Mouse (Mus musculus) splenic B cell, adult 2 months (primary cell): Measurements from ENCODE around the gene Flna.

Experiments
- DNase-seq: peaks from one replicate; pipeline ENCODE4 v3.0.0-alpha.2; 2011; ENCODE audit warnings: low read depth, low spot score
- H3K27me3 ChIP-seq: 2 replicates; pipeline ENCODE4 v1.6.1; 2012; ENCODE audit warnings: mild to moderate bottlenecking, low read length, moderate library complexity, mixed read lengths; ENCODE audit not compliant: control insufficient read depth, poor library complexity, insufficient read depth, severe bottlenecking
- H3K36me3 ChIP-seq: 2 replicates; pipeline ENCODE4 v1.6.1; 2012; ENCODE audit warnings: mild to moderate bottlenecking, low read length, moderate library complexity, mixed read lengths; ENCODE audit not compliant: control insufficient read depth, poor library complexity, insufficient read depth, severe bottlenecking

The Flna gene

GRCm38 (mm10) chrX:74249615-74250014 lies at the start of gene Flna:
Gene Flna (minus strand): TSS chrX:74249820.
- peak; percentile 75 for DNase-seq
- H3K36me3 ChIP-seq = no peaks in the 10 kb centered on the region
- H3K27me3 ChIP-seq = no peaks in the 10 kb centered on the region

- H3K27me3 ChIP-seq = no peaks in the 10 kb centered on the region
- H3K36me3 ChIP-seq = peaks cover 6% of the 10 kb centered on the region; the same call in 1 of the 2 replicates
- DNase-seq = no peak
These were observed 48.7 kb upstream of the Flna start for GRCm38 (mm10) chrX:74298348-74298747.

- H3K36me3 ChIP-seq = peaks cover 4% of the 10 kb centered on the region; the same call in 1 of the 2 replicates
- H3K27me3 ChIP-seq = no peaks in the 10 kb centered on the region
- peak; percentile 95 for DNase-seq
These were observed 47.2 kb upstream of the Flna start, which contains the start of gene Atp6ap1 for GRCm38 (mm10) chrX:74296538-74297448. Gene Atp6ap1 (plus strand): TSS chrX:74297097.

- Histone ChIP-seq H3K36me3 (no peaks in the 10 kb centered on the region), H3K27me3 (no peaks in the 10 kb centered on the region)
- no peak for DNase-seq
These were observed 43.8 kb upstream of the Flna start for GRCm38 (mm10) chrX:74293431-74293830.

GRCm38 (mm10) chrX:74283092-74283437 lies 33.4 kb upstream of the Flna start:
- H3K36me3 ChIP-seq = no peaks in the 10 kb centered on the region
- peak; percentile 47 for DNase-seq
- no peaks in the 10 kb centered on the region for H3K27me3 ChIP-seq

GRCm38 (mm10) chrX:74282395-74283091 lies 32.9 kb upstream of the Flna start:
- DNase-seq = peak; percentile 87
- Histone ChIP-seq H3K36me3 (no peaks in the 10 kb centered on the region), H3K27me3 (no peaks in the 10 kb centered on the region)

- peak; percentile 65 for DNase-seq
- Histone ChIP-seq H3K36me3 (no peaks in the 10 kb centered on the region), H3K27me3 (no peaks in the 10 kb centered on the region)
These were observed 32.2 kb upstream of the Flna start, which contains the start of the genes Taz and Dnase1l1 for GRCm38 (mm10) chrX:74281732-74282394. Gene Taz (plus strand): TSS chrX:74281912. Gene Dnase1l1 (minus strand): TSS chrX:74282337.

- no peak for DNase-seq
- Histone ChIP-seq H3K36me3 (no peaks in the 10 kb centered on the region), H3K27me3 (no peaks in the 10 kb centered on the region)
These were observed 31.6 kb upstream of the Flna start for GRCm38 (mm10) chrX:74281041-74281731.

- Histone ChIP-seq H3K27me3 (no peaks in the 10 kb centered on the region), H3K36me3 (0 out of 2 replicates have a peak, but pooled peaks cover 1% of the 10 kb centered on the region)
- DNase-seq = peak; percentile 27
These were observed 28.3 kb upstream of the Flna start for GRCm38 (mm10) chrX:74277916-74278315.

GRCm38 (mm10) chrX:74273422-74274322 lies 24.1 kb upstream of the Flna start:
- Histone ChIP-seq H3K27me3 (no peaks in the 10 kb centered on the region), H3K36me3 (0 out of 2 replicates have a peak, but pooled peaks cover 1% of the 10 kb centered on the region)
- no peak for DNase-seq

GRCm38 (mm10) chrX:74270902-74271551 lies 21.4 kb upstream of the Flna start:
- Histone ChIP-seq H3K27me3 (no peaks in the 10 kb centered on the region), H3K36me3 (0 out of 2 replicates have a peak, but pooled peaks cover 1% of the 10 kb centered on the region)
- peak; percentile 60 for DNase-seq

- peak; percentile 98 for DNase-seq
- Histone ChIP-seq H3K36me3 (0 out of 2 replicates have a peak, but pooled peaks cover 1% of the 10 kb centered on the region), H3K27me3 (no peaks in the 10 kb centered on the region)
These were observed 20.7 kb upstream of the Flna start, which contains the start of gene Rpl10 for GRCm38 (mm10) chrX:74270062-74270901. Gene Rpl10 (plus strand): TSS chrX:74270812.
